Mouse (Mus musculus) limb, embryonic 15.5 days (tissue): ENCODE data around the gene Nfkb2. TPM values are rescaled to one million over a fixed set of nuclear protein-coding genes. Genes with fewer than 3 reads are reported as not detected.

Experiments
- ATAC-seq: fragments of 200-750 bp; cut with Nextera tagmentation; 2 replicates; pipeline ENCODE4 v1.8.0; 2017; ENCODE audit warnings: low read depth, moderate TSS enrichment; ENCODE audit not compliant: insufficient number of reproducible peaks, low FRiP score, low TSS enrichment
- H3K27ac ChIP-seq: fragments of 300-500 bp; sonication (generic); 2 replicates; pipeline ENCODE4 v1.5.1; 2015; ENCODE audit warnings: moderate library complexity, mild to moderate bottlenecking, inconsistent platforms
- H3K27me3 ChIP-seq: fragments of 300-500 bp; sonication (generic); 2 replicates; pipeline ENCODE4 v1.6.1; 2015; ENCODE audit warnings: inconsistent platforms
- H3K36me3 ChIP-seq: fragments of 300-500 bp; sonication (generic); 2 replicates; pipeline ENCODE4 v1.6.1; 2015; ENCODE audit warnings: inconsistent platforms
- H3K4me1 ChIP-seq: fragments of 300-500 bp; sonication (generic); 2 replicates; pipeline ENCODE4 v1.6.1; 2015; ENCODE audit warnings: inconsistent platforms
- H3K4me2 ChIP-seq: fragments of 300-500 bp; sonication (generic); 2 replicates; pipeline ENCODE4 v1.6.1; 2015; ENCODE audit warnings: mild to moderate bottlenecking, inconsistent platforms
- H3K4me3 ChIP-seq: fragments of 300-500 bp; sonication (generic); 2 replicates; pipeline ENCODE4 v1.5.1; 2015; ENCODE audit warnings: mild to moderate bottlenecking, inconsistent platforms
- H3K9ac ChIP-seq: fragments of 300-500 bp; sonication (generic); 2 replicates; pipeline ENCODE4 v1.6.1; 2015; ENCODE audit warnings: inconsistent platforms
- H3K9me3 ChIP-seq: fragments of 300-500 bp; sonication (generic); 2 replicates; pipeline ENCODE4 v1.6.1; 2016; ENCODE audit warnings: inconsistent platforms
- WGBS: fragments of 180-500 bp; shearing (Covaris S2); methylation state at CpG from one replicate; pipeline ENCODE4 v1.1.7; 2015; 5-methylcytosine and 5-hydroxymethylcytosine counted together
- polyA plus RNA-seq: library from polyadenylated mRNA; unstranded; fragments of >200 nt; fragmentation: Nextera tagmentation; extraction: Ambion mirVana; gene quantifications from 2 replicates; pipeline ENCODE4 v1.2.1, GENCODE M21; 2015

Nfkb2 gene
- polyA plus RNA-seq, 1 experiment from 2014 or later = 11.4 TPM

DNA sequence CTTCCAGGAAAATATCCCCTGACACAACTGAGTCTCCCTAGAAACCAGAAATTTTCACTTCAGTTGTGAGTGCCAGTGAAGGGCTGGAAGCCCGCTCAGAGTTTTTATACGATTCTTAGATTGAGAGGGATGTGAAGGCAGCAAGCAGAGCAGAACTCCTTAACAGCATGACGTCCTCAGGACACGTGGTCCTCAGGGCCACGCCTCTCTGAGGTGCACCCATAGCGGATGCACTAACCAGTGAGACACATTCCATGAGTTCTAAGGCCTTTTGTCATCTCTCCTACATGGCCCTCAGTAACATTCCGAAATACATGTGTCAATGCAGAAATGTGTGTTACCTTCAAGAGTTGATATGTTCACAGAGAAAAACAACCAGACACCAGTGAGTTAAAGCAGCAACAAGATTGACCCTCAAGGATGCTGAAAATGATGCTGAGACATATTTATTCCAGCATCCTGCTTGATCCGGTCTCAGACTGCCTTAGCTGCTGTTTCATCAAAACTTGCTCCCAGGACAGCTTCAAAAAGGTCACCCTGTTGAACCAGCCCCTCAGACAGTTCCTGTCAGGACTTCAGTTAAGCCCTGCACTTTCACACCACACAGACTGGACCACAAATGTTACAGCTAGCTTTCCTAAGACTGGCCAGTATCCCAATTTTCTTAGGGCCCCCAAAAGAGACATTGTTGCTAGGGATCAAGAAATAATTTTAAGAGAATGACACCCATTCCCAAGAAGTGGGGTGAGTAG lies 3.6 kb upstream of the Nfkb2 start:
- H3K36me3 ChIP-seq = no peaks in the 10 kb centered on the region
- no peaks in the 10 kb centered on the region for H3K27me3 ChIP-seq
- WGBS = 34% methylated on average over 8 of the region's 8 CpGs
- no peak overlapping the region for H3K27ac ChIP-seq
- ATAC-seq = no peak
- no peak overlapping the region for H3K4me2 ChIP-seq
- no peak overlapping the region for H3K9ac ChIP-seq
- H3K4me1 ChIP-seq = peaks cover 15% of the 10 kb centered on the region
- H3K4me3 ChIP-seq = no peak overlapping the region
- H3K9me3 ChIP-seq = no peaks in the 10 kb centered on the region

DNA sequence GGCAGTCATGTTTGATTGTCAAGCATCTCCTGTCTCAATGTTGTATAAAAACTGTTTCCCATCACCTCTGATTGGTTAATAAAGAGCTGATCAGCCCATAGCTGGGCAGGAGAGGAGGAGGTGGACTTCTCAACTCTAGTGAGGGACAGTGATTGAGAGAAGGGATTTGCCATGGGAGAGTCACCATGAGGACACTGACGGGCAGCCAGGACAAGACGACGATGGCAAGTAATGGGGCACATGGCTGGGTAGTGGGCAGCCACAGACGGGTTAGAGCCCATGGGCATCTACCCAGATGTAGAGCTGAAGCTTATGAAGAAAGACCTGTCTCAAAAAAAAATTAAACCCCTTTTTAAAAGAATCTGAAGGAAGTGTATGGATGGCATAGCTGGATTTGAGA lies 1.6 kb upstream of the Nfkb2 start:
- 89% methylated on average over 4 of the region's 4 CpGs for WGBS

DNA sequence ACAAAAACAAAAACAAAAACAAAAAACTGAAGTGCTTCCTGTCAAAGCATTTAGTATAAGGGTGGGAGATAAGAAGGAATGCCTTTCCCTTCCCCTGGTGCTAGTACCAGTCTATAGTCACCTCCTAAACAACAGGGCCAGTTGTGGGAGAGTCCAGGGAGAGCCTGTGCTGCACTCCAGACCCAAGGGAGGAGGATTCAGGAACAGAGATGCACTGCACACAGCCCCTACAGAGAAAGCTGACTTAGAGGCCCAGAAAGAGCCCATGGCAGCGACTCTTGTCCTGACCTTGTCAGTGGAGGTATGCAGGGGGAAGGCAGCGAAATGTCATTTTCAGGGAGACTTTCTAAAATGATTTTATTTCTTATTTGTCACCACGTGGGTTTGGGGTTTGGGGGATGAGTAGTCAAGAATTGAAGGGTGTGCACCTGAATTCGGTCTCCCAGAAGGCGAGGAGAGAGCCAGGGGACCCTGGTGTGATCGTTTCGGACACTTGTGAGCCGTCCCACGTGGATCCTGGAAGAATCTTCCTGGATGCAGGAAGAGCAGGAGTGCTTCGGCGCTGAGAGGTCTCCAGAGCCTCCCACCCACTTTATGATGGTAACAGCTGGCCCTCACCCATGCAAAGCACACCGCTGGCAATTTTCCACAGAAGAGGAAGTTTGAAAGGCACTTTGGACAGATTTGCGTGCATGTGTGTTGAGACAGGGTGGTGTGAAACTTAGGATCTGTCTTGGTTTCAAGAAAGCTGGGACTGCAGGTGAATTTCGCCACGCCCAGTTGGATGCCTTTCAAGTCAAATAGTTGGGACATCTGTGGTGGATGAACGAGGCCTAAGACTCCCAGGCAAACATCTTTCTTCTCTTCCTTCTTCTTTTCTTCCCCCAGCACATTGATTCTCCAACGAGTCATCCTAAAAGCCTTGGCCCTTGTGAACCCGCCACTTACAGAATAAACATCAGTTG lies 587 bp upstream of the Nfkb2 start:
- no peak overlapping the region for H3K9ac ChIP-seq
- peaks cover 19% of the 10 kb centered on the region for H3K27me3 ChIP-seq
- H3K4me1 ChIP-seq = peaks cover 29% of the 10 kb centered on the region
- WGBS = 52% methylated on average over 18 of the region's 18 CpGs
- no peaks in the 10 kb centered on the region for H3K9me3 ChIP-seq
- peak overlapping the region; percentile 71 for H3K4me3 ChIP-seq
- peak overlapping the region; percentile 80 for H3K27ac ChIP-seq
- no peak for ATAC-seq
- H3K36me3 ChIP-seq = peaks cover 10% of the 10 kb centered on the region; the same call in 1 of the 2 replicates
- H3K4me2 ChIP-seq = peak overlapping the region; percentile 98

More for the DNA sequence above, 1.6 kb upstream of the Nfkb2 start:
- no peak for ATAC-seq
- Histone ChIP-seq H3K4me1 (peaks cover 28% of the 10 kb centered on the region), H3K4me3 (no peak overlapping the region), H3K9me3 (no peaks in the 10 kb centered on the region), H3K36me3 (peaks cover 5% of the 10 kb centered on the region; the same call in 1 of the 2 replicates), H3K27ac (no peak overlapping the region), H3K4me2 (no peak overlapping the region), H3K9ac (no peak overlapping the region), H3K27me3 (peaks cover 9% of the 10 kb centered on the region)

DNA sequence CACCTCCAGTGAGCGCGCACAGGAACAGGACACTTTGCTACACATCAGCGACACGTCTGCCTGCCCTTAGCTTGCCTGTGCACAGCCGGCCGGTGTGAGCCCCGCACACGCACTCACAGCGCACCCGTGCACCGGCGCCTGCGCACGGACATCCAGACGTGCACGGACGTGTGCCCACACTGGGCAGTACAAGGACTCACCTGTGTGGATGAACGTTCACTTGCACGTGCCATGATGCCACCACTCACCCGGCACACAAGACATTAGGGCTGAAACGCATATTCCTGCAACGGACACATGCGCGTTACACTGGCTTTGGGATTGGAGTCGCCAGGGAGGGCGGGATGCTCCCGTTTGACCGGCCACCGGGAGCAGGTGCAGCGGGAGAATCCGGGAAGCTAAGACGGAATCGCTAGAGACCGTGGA lies 801 bp downstream of the Nfkb2 start:
- Histone ChIP-seq H3K27ac (peak overlapping the region; percentile 80), H3K27me3 (peaks cover 22% of the 10 kb centered on the region), H3K9ac (peak overlapping the region; percentile 37), H3K4me2 (peak overlapping the region; percentile 98), H3K4me1 (peaks cover 40% of the 10 kb centered on the region), H3K4me3 (peak overlapping the region; percentile 71), H3K36me3 (peaks cover 16% of the 10 kb centered on the region; the same call in 1 of the 2 replicates), H3K9me3 (no peaks in the 10 kb centered on the region)
- under 1% methylated on average over 34 of the region's 34 CpGs for WGBS
- ATAC-seq = peak; percentile 22; the same call in 1 of the 2 replicates

DNA sequence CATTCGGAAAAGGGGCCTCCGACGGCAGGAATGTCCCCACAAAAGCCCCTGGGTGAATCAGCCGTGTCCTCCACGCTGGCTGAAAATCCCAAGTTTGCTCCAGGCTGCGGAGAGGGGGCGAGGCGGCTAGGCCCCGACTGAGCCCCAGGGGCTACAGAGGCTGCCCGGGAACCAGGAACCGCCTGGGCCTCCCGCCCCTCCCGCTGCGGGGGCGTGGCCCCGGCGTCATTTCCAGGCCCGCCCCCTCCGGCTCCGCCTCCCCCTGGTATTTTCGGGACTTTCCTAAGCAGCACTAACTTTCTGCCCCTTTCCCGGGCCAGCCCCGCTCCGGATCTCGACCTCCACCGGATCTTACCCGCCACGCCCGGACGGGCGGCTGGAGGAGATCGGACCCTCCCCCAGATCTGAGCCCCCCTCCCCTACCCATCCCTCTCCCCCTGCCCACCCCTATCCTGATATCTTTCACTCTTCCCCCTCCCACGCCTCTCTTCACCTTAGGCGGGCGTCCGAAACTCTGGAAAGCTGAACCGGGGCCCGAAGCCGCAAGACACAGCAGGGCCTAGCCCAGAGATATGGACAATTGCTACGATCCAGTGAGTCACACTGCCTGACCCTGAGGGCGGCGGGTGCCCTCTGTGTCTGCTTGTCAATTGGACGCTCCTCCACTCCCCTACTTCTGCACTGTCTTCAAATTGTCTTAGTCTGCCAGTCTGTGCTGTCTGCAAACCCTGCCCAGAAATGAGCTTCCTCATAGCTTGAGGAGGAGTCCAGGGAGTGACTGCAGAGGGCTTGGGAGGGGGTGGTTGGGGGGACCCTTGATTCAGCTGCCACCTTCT lies 1.5 kb downstream of the Nfkb2 start:
- Histone ChIP-seq H3K27me3 (peaks cover 24% of the 10 kb centered on the region), H3K36me3 (peaks cover 23% of the 10 kb centered on the region), H3K27ac (peak overlapping the region; percentile 80), H3K4me3 (peak overlapping the region; percentile 71), H3K4me1 (peaks cover 40% of the 10 kb centered on the region), H3K9me3 (no peaks in the 10 kb centered on the region), H3K4me2 (peak overlapping the region; percentile 98), H3K9ac (peak overlapping the region; percentile 46)
- peak; percentile 65 for ATAC-seq
- WGBS = under 1% methylated on average over 43 of the region's 43 CpGs

DNA sequence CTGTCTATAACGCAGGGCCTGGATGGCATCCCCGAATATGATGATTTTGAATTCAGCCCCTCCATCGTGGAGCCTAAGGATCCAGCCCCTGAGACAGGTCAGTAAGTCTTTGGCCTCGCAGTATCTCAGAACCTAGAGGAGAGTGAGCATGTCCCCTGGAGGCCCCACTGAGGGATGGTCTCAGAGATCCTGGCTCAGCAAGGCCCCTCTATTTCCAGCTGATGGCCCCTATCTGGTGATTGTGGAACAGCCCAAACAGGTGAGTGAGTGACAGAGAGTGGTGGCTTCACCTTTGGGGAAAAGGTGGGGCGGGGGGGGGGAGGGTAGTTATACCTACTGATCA lies 2.1 kb downstream of the Nfkb2 start:
- ATAC-seq = no peak
- Histone ChIP-seq H3K36me3 (peaks cover 29% of the 10 kb centered on the region), H3K9ac (peak overlapping the region; percentile 46), H3K4me2 (peak overlapping the region; percentile 98), H3K27me3 (peaks cover 27% of the 10 kb centered on the region), H3K4me1 (peaks cover 40% of the 10 kb centered on the region), H3K4me3 (peak overlapping the region; percentile 71), H3K9me3 (no peaks in the 10 kb centered on the region), H3K27ac (no peak overlapping the region)
- whole genome bisulfite sequencing = 53% methylated on average over 5 of the region's 5 CpGs

DNA sequence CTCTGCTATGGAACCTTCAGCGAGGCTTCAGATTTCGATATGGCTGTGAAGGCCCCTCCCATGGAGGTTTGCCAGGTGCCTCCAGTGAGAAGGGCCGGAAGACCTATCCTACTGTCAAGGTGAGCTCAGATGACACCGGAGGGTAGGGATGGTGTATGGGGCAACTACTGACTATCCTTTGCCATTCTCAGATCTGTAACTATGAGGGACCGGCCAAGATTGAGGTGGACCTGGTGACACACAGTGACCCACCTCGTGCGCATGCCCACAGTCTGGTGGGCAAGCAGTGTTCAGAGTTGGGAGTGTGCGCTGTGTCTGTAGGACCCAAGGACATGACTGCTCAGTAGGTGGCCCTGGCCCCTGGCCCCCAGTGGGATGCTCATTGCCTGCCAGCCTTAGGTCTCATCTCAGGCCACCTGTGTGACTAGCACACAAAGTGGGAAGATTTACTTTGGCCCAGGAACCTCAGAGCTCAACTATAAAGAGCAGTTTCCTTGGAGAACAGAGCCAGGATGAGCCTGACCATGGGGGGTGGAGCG lies 2.7 kb downstream of the Nfkb2 start:
- H3K9me3 ChIP-seq = no peaks in the 10 kb centered on the region
- WGBS = 93% methylated on average over 9 of the region's 9 CpGs
- peaks cover 35% of the 10 kb centered on the region for H3K36me3 ChIP-seq
- no peak overlapping the region for H3K4me3 ChIP-seq
- no peak for ATAC-seq
- peaks cover 27% of the 10 kb centered on the region for H3K27me3 ChIP-seq
- H3K4me2 ChIP-seq = no peak overlapping the region
- H3K9ac ChIP-seq = no peak overlapping the region
- H3K27ac ChIP-seq = no peak overlapping the region
- peaks cover 40% of the 10 kb centered on the region for H3K4me1 ChIP-seq

DNA sequence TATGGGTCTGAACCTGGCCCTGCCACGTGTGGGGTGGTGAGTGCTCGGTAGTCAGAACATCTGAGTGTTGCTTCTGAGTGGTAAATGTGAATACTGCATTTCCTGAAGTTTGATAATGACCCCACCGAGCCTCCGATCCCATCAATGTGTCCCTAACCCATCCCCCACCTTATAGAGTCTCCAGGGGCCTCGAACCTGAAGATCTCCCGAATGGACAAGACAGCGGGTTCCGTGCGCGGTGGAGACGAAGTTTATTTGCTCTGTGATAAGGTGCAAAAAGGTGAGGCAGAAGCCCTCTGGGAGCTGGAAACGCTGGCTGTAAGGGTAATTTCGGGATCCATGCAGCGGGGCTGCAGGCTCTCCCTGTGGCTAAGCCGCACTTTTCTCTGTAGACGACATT lies 3.7 kb downstream of the Nfkb2 start:
- no peak overlapping the region for H3K4me3 ChIP-seq
- H3K4me2 ChIP-seq = no peak overlapping the region
- 84% methylated on average over 16 of the region's 16 CpGs for WGBS
- no peak for ATAC-seq
- H3K27ac ChIP-seq = no peak overlapping the region
- H3K9ac ChIP-seq = no peak overlapping the region
- H3K4me1 ChIP-seq = peaks cover 40% of the 10 kb centered on the region
- no peaks in the 10 kb centered on the region for H3K9me3 ChIP-seq
- peaks cover 44% of the 10 kb centered on the region for H3K36me3 ChIP-seq
- peaks cover 32% of the 10 kb centered on the region for H3K27me3 ChIP-seq

DNA sequence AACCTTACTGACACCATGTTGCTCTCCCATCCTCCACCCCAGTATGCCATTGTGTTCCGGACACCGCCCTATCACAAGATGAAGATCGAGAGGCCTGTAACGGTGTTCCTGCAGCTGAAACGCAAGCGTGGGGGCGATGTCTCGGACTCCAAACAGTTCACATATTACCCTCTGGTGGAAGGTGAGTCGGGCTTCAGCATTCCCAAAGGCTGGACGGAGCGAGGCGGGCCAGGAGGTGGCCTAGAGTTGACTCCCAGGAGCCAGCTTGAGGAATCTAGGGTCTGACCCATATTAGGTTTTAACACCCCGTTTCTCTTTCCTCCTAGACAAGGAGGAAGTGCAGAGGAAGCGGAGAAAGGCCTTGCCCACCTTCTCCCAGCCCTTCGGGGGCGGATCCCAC lies 4.2 kb downstream of the Nfkb2 start:
- H3K4me3 ChIP-seq = peak overlapping the region; percentile 41
- 68% methylated on average over 16 of the region's 16 CpGs for WGBS
- peaks cover 46% of the 10 kb centered on the region for H3K36me3 ChIP-seq
- ATAC-seq = no peak
- H3K27ac ChIP-seq = no peak overlapping the region
- peaks cover 37% of the 10 kb centered on the region for H3K27me3 ChIP-seq
- no peak overlapping the region for H3K9ac ChIP-seq
- H3K4me1 ChIP-seq = peaks cover 40% of the 10 kb centered on the region
- H3K9me3 ChIP-seq = no peaks in the 10 kb centered on the region
- H3K4me2 ChIP-seq = peak overlapping the region; percentile 84

DNA sequence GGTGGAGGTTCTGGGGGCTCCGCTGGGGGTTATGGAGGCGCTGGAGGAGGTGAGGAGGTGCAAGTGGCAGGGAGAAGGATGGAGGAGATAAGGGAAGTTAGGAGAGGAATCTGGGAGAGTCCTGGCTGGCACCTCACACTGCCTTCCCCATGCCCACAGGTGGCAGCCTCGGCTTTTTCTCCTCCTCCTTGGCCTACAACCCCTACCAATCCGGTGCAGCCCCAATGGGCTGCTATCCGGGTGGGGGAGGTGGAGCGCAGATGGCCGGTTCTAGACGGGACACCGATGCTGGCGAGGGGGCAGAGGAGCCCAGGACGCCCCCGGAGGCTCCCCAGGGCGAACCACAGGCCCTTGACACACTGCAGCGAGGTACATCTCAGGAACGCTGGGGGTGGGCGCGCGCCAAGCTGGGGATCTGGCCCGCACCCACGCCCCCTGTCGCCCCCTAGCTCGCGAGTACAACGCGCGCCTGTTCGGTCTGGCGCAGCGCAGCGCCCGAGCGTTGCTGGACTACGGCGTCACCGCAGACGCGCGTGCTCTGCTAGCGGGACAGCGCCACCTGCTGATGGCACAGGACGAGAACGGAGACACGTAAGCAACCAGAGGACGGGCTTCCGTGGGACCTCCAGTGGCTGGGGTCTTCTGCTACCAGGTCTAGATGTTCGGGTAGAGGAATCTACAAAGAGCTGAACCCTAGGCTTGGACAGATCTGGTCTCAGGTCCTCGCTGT lies 4.8 kb downstream of the Nfkb2 start:
- ATAC-seq = no peak
- Histone ChIP-seq H3K27me3 (peaks cover 42% of the 10 kb centered on the region), H3K9me3 (no peaks in the 10 kb centered on the region), H3K4me3 (peak overlapping the region; percentile 41), H3K4me2 (peak overlapping the region; percentile 84), H3K4me1 (peaks cover 35% of the 10 kb centered on the region), H3K27ac (no peak overlapping the region), H3K36me3 (peaks cover 46% of the 10 kb centered on the region), H3K9ac (0 out of 2 replicates have a peak overlapping the region, but pooled peaks have one; percentile 27)
- under 1% methylated on average over 45 of the region's 47 CpGs for WGBS
